Mouse (Mus musculus): ENCODE data around the gene Sipa1l3. TPM values are rescaled to one million over a fixed set of nuclear protein-coding genes. Genes with fewer than 3 reads are reported as not detected.

Sipa1l3 gene
- total RNA-seq, 2 experiments from 2014 or later = 51.3 to 61.8 TPM

GRCm38 (mm10) chr7:29452991-29453741 is 65.3 kb downstream of the Sipa1l3 start:
- no peak overlapping the region for H3K4me3 ChIP-seq
- intact Hi-C loops (cut with DNase I) = no loop called here
- DNase-seq (ENCODE audit: extremely low spot score in 1 of 2, low spot score in 2 of 2) = peak; percentile 46 to 49
- H3K27ac ChIP-seq = peak overlapping the region; percentile 69
- TF ChIP-seq CTCF (IDR thresholded peaks at IDR 0.05) = no peak

GRCm38 (mm10) chr7:29452381-29452780 is 66.1 kb downstream of the Sipa1l3 start:
- H3K4me3 ChIP-seq = no peak overlapping the region
- intact Hi-C loops (cut with DNase I) = no loop called here
- H3K27ac ChIP-seq = peak overlapping the region; percentile 69
- TF ChIP-seq CTCF (IDR thresholded peaks at IDR 0.05) = no peak
- DNase-seq (ENCODE audit: extremely low spot score in 1 of 2, low spot score in 2 of 2) = no peak

- DNase-seq (ENCODE audit: extremely low spot score in 1 of 2, low spot score in 2 of 2) = no peak
- intact Hi-C loops (cut with DNase I) = no loop called here
- no peak overlapping the region for H3K27ac ChIP-seq
- TF ChIP-seq CTCF (IDR thresholded peaks at IDR 0.05) = no peak; the same call in 1 of the 2 replicates
- H3K4me3 ChIP-seq = no peak overlapping the region
Measured at GRCm38 (mm10) chr7:29450175-29450574, 68.3 kb downstream of the Sipa1l3 start.

DNA sequence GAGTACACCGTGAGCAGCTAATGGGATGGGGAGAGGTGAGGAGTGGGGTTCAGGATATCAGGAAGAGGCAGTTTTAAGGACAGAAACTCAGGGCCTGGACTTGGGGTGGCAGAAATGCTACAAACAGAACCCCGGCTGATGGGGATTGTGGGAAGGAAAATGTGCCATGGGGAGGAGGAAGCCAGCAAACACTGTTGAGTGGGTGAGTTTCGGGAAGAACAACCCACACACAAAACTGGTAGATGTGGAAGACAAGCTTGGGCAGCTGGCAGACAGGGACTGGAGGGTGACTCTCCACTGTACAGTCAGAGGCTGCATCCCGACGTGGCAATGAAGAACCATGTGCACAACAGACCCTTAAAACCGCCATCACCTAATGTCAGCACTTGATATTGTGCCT is 69.6 kb downstream of the Sipa1l3 start:
- peak in 1 of 2 experiments; percentile 37 for DNase-seq (ENCODE audit: extremely low spot score in 1 of 2, low spot score in 2 of 2)
- TF ChIP-seq CTCF (IDR thresholded peaks at IDR 0.05) = no peak
- intact Hi-C loops (cut with DNase I) = loop anchor here (2.0 kb wide), 1 partner anchor 70 kb away; the partner anchor contains the start of gene Sipa1l3

GRCm38 (mm10) chr7:29447147-29447829 is 71.2 kb downstream of the Sipa1l3 start:
- no peak for TF ChIP-seq CTCF (IDR thresholded peaks at IDR 0.05)
- no peak overlapping the region for H3K4me3 ChIP-seq
- no peak overlapping the region for H3K27ac ChIP-seq
- intact Hi-C loops (cut with DNase I) = no loop called here
- DNase-seq (ENCODE audit: extremely low spot score in 1 of 2, low spot score in 2 of 2) = no peak

More for the DNA sequence above, 69.6 kb downstream of the Sipa1l3 start:
- Histone ChIP-seq H3K27ac (no peak overlapping the region), H3K4me3 (no peak overlapping the region)

- no peak overlapping the region for H3K27ac ChIP-seq
- intact Hi-C loops (cut with DNase I) = no loop called here
- no peak for DNase-seq (ENCODE audit: extremely low spot score in 1 of 2, low spot score in 2 of 2)
- H3K4me3 ChIP-seq = no peak overlapping the region
- TF ChIP-seq CTCF (IDR thresholded peaks at IDR 0.05) = no peak
Measured at GRCm38 (mm10) chr7:29446156-29446555, 72.3 kb downstream of the Sipa1l3 start.

DNA sequence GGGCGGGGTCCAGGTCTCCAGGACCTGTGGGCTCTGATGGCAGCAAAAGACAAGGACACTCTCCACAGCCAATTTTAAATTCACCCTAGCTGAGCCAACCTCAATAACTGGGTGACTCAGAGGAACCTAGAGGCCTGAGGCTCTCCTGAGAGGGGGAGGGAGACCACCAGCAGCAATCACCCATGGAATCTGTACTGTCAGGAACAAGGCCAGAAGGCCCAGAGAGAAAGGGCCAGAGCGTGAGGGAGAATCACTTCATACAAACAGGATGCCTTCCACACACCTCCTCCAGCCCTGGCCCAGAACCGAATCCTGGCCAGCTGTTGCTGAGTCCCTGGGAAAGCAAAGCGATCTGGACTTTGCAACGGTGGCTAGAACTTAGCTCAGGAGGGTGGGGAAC is 73.9 kb downstream of the Sipa1l3 start:
- no peak for TF ChIP-seq CTCF (IDR thresholded peaks at IDR 0.05)
- Histone ChIP-seq H3K27ac (no peak overlapping the region), H3K4me3 (no peak overlapping the region)
- no peak for DNase-seq (ENCODE audit: extremely low spot score in 1 of 2, low spot score in 2 of 2)
- intact Hi-C loops (cut with DNase I) = no loop called here

- Histone ChIP-seq H3K4me3 (no peak overlapping the region), H3K27ac (no peak overlapping the region)
- no peak for DNase-seq (ENCODE audit: extremely low spot score in 1 of 2, low spot score in 2 of 2)
- TF ChIP-seq CTCF (IDR thresholded peaks at IDR 0.05) = no peak
- intact Hi-C loops (cut with DNase I) = no loop called here
Measured at GRCm38 (mm10) chr7:29444070-29444469, 74.4 kb downstream of the Sipa1l3 start.

- TF ChIP-seq CTCF (IDR thresholded peaks at IDR 0.05) = no peak; the same call in 1 of the 2 replicates
- H3K4me3 ChIP-seq = no peak overlapping the region
- no peak overlapping the region; the same call in 1 of the 2 replicates for H3K27ac ChIP-seq
- intact Hi-C loops (cut with DNase I) = loop anchor here (1.0 kb wide), 1 partner anchor 77 kb away; the partner anchor contains the start of gene Sipa1l3
- DNase-seq (ENCODE audit: extremely low spot score in 1 of 2, low spot score in 2 of 2) = no peak
Measured at GRCm38 (mm10) chr7:29441793-29442192, 76.6 kb downstream of the Sipa1l3 start.

- no peak for TF ChIP-seq CTCF (IDR thresholded peaks at IDR 0.05)
- intact Hi-C loops (cut with DNase I) = loop anchor here (1.0 kb wide), 1 partner anchor 77 kb away; the partner anchor contains the start of gene Sipa1l3
- DNase-seq (ENCODE audit: extremely low spot score in 1 of 2, low spot score in 2 of 2) = no peak
- no peak overlapping the region for H3K4me3 ChIP-seq
- no peak overlapping the region for H3K27ac ChIP-seq
Measured at GRCm38 (mm10) chr7:29441151-29441550, 77.3 kb downstream of the Sipa1l3 start.

DNA sequence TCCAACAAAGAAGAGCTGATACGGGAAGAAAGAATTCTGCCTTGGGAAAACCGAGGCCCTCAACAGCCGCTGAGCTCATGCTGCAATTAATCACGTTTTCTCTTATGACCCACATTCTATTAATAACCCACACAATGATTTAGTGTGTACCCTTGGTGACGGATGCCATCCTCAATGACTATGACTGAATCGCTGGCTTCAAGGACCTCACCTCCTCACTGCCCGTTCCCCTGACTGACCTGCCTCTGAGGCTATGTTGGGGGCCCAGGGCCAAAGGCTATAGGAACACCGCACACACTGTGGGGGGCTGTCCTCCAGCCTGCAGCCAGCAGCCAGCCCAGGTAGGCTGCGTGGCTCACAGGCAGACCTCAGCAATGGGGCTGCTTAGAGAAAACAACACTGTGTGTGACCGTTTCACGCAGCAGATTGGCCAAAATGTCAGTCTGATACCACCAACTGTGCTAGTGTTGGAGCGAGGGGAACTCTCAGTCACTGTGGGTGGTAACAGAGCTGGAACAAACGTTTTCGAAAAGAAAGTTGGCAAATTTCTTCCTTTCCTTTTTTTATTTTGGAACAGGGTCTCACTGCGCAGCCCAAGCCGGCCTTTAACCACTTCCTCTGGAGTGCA is 79.7 kb downstream of the Sipa1l3 start:
- Histone ChIP-seq H3K27ac (no peak overlapping the region), H3K4me3 (no peak overlapping the region)
- TF ChIP-seq CTCF (IDR thresholded peaks at IDR 0.05) = no peak
- intact Hi-C loops (cut with DNase I) = no loop called here
- DNase-seq (ENCODE audit: extremely low spot score in 1 of 2, low spot score in 2 of 2) = no peak

GRCm38 (mm10) chr7:29438204-29438603 is 80.2 kb downstream of the Sipa1l3 start:
- TF ChIP-seq CTCF (IDR thresholded peaks at IDR 0.05) = no peak
- DNase-seq (ENCODE audit: extremely low spot score in 1 of 2, low spot score in 2 of 2) = no peak
- Histone ChIP-seq H3K4me3 (no peak overlapping the region), H3K27ac (no peak overlapping the region)
- intact Hi-C loops (cut with DNase I) = no loop called here

Measured in left cerebral cortex, adult 2 months (tissue).